Mouse (Mus musculus) inflammation-experienced regulatory T-cells (primary cell): ENCODE results near the gene Gpr37l1. TPM values are rescaled to one million over a fixed set of nuclear protein-coding genes. Genes with fewer than 3 reads are reported as not detected.

ENCODE experiments used
- polyA plus RNA-seq, 2 experiments: library from polyadenylated mRNA; unstranded; fragments of 100-300 nt; shearing (Covaris generic); gene quantifications; one replicate each; pipeline ENCODE4 v1.2.1; 2017

The Gpr37l1 gene
- not detected for polyA plus RNA-seq

GRCm38 (mm10) chr1:135167435-135167834 is at the start of gene Gpr37l1:
Gene Gpr37l1 (minus strand): TSS chr1:135167681.

GRCm38 (mm10) chr1:135146077-135146945 is 21.2 kb downstream of the Gpr37l1 start, which contains the start of gene Arl8a:
Gene Arl8a (plus strand): TSS chr1:135146824.

GRCm38 (mm10) chr1:135132473-135132872 is 35.0 kb downstream of the Gpr37l1 start, which contains the start of gene Ptpn7:
Gene Ptpn7 (plus strand): TSS chr1:135132700.

Other genes with a start within 250 kb of the Gpr37l1 start
- gene Ppp1r12b, start 211.7 kb downstream of the Gpr37l1 start, polyA plus RNA-seq, result 10 to 100 TPM in 1 of 2 experiments, 1 to 10 TPM in 1; 7.9 to 16.2 TPM
- 1 to 10 TPM; 6.0 to 6.2 TPM for gene Ube2t, start 205.1 kb downstream of the Gpr37l1 start, polyA plus RNA-seq
- 1 to 10 TPM in 1 of 2 experiments, under 1 TPM in 1; 0.14 to 1.0 TPM for gene Lgr6, start 62.4 kb downstream of the Gpr37l1 start, polyA plus RNA-seq
- gene Ptpn7, start 35.0 kb downstream of the Gpr37l1 start, polyA plus RNA-seq, result 100 to 1,000 TPM; 217 to 233 TPM
- gene Arl8a, start 20.9 kb downstream of the Gpr37l1 start, polyA plus RNA-seq, result 100 to 1,000 TPM in 1 of 2 experiments, 10 to 100 TPM in 1; 76.1 to 108 TPM
- under 1 TPM in 1 of 2 experiments, not detected in 1; 0.34 TPM for gene Elf3, start 90.9 kb upstream of the Gpr37l1 start, polyA plus RNA-seq
- gene Rnpep, start 116.4 kb upstream of the Gpr37l1 start, polyA plus RNA-seq, result 10 to 100 TPM; 62.5 to 64.1 TPM
- gene Timm17a, start 146.1 kb upstream of the Gpr37l1 start, polyA plus RNA-seq, result 100 to 1,000 TPM; 128 to 140 TPM
- under 1 TPM in 1 of 2 experiments, not detected in 1; 0.21 TPM for gene Lmod1, start 157.1 kb upstream of the Gpr37l1 start, polyA plus RNA-seq
- gene Shisa4, start 207.6 kb upstream of the Gpr37l1 start, polyA plus RNA-seq, result 1 to 10 TPM in 1 of 2 experiments, not detected in 1; 1.7 TPM